Comparison of ENCODE assay signal across 15 mouse cellular contexts in the genomic region with DNA sequence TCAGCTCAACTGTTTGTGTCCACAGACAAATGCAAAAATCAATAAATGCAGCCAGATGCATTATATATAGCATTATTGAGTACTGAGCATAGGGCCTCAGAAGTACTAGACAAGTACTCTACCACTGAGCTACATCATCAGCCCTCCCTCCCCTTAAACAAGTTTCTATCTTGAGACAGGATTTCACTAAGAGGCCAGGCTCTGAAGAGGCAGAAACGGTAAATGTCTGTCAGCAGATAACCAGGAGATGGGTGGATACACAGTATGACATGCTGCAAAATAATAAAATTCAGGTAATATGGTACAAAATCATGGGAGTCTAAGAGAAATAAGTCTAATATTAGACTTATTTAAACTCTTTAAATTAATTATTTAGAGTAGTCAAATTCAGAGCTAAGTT.
"Had no signal": no experiment of that assay in that cellular context is flagged by ENCODE, and none has a peak within 500 bp of the region (broad histone marks: within the 10 kb centered on the region; RNA-seq: fewer than 3 reads in every experiment).

No protein-coding gene starts in this region.

- H3K9ac ChIP-seq: limb, embryonic 15.5 days; liver, embryonic 15.5 days; lung, embryonic 15.5 days; midbrain, embryonic 12.5 days; neural tube, embryonic 12.5 days had no signal

- H3K27ac ChIP-seq: limb, embryonic 15.5 days; liver, embryonic 15.5 days; lung, embryonic 15.5 days; midbrain, embryonic 10.5 days; midbrain, embryonic 12.5 days; neural tube, embryonic 12.5 days had no signal

- H3K36me3 ChIP-seq: limb, embryonic 15.5 days; liver, embryonic 15.5 days; lung, embryonic 15.5 days; midbrain, embryonic 10.5 days; midbrain, embryonic 12.5 days; neural tube, embryonic 12.5 days had no signal

- H3K4me1 ChIP-seq: midbrain, embryonic 10.5 days; midbrain, embryonic 12.5 days; neural tube, embryonic 12.5 days had no signal

- H3K27me3 ChIP-seq: limb, embryonic 15.5 days; liver, embryonic 15.5 days; lung, embryonic 15.5 days; midbrain, embryonic 12.5 days; neural tube, embryonic 12.5 days had no signal

- DNase-seq: lung, adult 2 months; lung, postnatal 4 days; midbrain, embryonic 14.5 days; right cerebral cortex, postnatal 14 days; right cerebral cortex, postnatal 4 days; spleen, adult 18-20 months; thymus, adult 2 months; thymus, postnatal 25 days; thymus, postnatal 4 days had no signal

- H3K4me2 ChIP-seq: limb, embryonic 15.5 days; liver, embryonic 15.5 days; lung, embryonic 15.5 days; midbrain, embryonic 12.5 days; neural tube, embryonic 12.5 days had no signal

- H3K4me3 ChIP-seq: limb, embryonic 15.5 days; liver, embryonic 15.5 days; lung, embryonic 15.5 days; midbrain, embryonic 10.5 days; midbrain, embryonic 12.5 days; neural tube, embryonic 12.5 days had no signal

- H3K9me3 ChIP-seq: limb, embryonic 15.5 days; liver, embryonic 15.5 days; lung, embryonic 15.5 days; midbrain, embryonic 10.5 days; midbrain, embryonic 12.5 days; neural tube, embryonic 12.5 days had no signal
